Mouse (Mus musculus): ENCODE results near the gene Atg7.
"Not testable (repeated sequence)": the region's sequence is repeated elsewhere in the genome, so short reads cannot be mapped to it uniquely, and the experiment has no call there.

Atg7 gene

GRCm38 (mm10) chr6:114642601-114643528, at the start of gene Atg7:
Atg7 (plus strand) TSS chr6:114643097.
- DNase-seq, result peak; percentile 89

DNA sequence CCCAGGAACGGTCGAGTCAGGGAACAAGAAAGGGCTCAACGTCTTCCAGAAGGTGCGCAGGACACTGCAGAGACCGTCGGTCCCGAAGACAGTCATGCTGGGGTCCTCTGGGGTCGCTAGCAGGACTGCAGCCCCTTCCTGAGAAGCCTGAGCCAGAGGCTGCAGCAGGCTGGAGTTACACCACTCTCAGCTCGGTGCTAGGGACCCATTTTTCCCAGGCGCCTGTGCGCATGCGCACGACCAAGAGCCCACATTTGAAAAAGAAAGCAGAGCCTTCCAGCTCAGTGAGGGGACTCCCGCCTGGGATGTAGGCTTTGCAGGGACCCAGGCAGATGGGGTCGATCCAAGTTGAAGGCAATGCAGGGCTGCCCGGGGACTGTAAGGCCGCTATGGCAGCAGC, 28.8 kb upstream of the Atg7 start:
- DNase-seq, result peak; percentile 4

DNA sequence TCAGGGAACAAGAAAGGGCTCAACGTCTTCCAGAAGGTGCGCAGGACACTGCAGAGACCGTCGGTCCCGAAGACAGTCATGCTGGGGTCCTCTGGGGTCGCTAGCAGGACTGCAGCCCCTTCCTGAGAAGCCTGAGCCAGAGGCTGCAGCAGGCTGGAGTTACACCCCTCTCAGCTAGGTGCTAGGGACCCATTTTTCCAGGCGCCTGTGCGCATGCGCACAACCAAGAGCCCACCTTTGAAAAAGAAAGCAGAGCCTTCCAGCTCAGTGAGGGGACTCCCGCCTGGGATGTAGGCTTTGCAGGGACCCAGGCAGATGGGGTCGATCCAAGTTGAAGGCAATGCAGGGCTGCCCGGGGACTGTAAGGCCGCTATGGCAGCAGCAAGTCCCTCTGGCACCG, 9.0 kb upstream of the Atg7 start:
- not testable (repeated sequence) for DNase-seq

- no peak for DNase-seq
These were observed 819 bp downstream of the Atg7 start for GRCm38 (mm10) chr6:114643716-114644115.

DNA sequence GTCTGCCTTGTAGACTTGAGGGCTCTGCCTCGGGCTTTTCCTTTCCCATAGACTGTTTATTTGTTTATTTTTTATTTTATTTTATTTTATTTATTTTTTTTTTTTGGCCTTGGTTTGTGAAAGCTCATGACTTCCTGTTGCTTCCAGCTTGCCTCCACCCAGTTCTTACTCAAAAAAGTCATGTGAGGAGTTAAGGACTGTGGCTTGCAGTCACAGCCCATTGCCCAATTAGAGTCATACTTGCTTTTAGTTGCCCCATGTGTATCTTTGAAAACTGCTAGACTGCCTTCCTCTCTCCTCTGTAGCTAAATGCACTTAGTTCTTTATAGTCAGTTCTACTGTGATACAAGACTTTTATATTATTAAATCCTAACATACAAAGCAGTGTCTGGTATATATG, 1.6 kb downstream of the Atg7 start:
- no peak for DNase-seq

GRCm38 (mm10) chr6:114646201-114646600, 3.3 kb downstream of the Atg7 start:
- no peak for DNase-seq

DNA sequence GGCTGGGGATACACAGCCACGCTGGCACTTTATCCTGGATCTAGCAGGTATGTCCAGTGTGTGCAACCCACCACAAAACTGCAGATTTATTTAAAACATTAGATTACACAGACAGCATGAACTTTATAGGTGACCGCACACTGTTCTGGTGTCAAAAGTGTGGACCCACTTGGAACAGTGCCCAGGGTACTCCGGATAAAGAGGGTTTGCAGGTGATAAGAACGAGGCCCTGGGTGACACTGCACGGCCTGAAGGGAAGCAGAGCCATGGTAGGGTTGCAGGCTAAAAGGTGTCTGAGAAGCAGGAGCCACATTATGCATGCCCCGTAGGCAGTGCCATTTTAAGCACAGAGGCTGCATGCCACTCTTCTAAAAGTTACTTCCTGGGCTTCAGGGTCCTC, 4.1 kb downstream of the Atg7 start:
- DNase-seq, result no peak

DNA sequence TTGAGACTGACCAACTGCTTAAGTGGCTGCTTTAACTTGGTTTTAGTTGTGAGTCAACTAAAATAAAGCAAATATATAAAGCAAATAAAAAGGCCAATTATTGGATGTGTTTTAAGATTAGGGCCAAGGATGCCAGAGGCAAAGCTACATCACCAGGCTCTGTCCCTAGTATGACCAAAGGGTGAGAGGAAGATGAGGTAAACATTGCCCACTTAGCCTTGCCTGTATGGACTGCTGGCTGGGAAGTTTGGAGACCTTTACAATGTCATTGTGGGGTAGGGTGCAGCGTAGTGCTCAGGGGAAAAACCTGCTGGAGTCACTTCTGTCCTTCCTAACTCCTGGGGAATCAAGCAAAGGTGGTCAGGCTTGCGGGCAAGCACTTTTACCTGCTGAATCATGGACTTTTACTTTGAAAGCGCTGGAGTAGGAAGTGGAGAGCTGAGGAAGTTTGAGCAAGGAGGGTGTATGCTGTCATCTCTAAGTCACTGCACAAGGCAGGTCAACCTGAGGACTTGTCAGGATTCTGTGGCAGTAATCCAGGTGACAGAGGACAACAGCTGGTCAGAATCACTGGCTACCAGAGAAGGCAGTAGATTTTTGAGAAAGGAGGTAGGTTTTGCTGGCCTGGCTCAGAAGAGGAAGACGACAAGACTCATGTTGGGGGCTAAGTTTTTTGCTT, 5.6 kb downstream of the Atg7 start:
- DNase-seq, result no peak

- DNase-seq, result no peak
These were observed 9.3 kb downstream of the Atg7 start for GRCm38 (mm10) chr6:114652209-114652608.

DNA sequence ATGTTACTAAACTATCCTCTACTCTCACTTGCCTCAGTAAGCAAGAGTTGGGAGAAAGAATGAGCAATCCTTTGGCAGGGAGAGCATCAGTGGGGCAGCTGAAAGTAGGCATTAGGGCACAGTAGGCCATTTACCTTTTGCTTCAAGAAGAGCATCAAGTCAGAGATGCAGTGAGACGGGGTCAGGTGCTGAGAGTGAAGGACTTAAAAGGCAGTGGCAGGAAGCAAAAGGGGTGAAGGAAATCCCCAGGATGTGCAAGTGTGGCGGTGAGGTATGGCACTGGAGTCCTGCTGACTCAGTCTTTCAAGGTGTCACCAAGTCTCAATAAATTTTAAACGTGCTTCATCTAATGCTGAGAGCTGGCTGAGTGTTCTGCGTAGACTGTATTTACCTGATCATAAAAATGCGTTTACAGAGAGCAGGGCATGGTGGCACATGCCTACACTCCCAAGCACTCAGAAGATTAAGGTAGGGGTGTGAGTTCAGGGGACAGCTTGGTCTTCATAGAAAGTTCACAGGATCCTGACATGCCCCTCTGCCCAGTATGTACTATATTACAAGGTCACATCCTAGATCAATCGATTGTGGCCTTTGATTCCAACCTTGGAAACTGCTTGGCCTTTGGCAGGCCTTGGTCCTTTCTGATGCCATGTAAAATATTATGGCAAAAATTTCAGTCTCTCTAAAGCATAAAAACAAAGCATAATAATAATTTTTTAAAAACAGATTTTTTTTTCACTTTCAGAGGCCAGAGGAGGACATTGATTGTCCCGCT, 14.1 kb downstream of the Atg7 start:
- no peak for DNase-seq

GRCm38 (mm10) chr6:114657807-114658206, 14.9 kb downstream of the Atg7 start:
- no peak for DNase-seq

GRCm38 (mm10) chr6:114659278-114659991, 16.5 kb downstream of the Atg7 start:
- no peak for DNase-seq

GRCm38 (mm10) chr6:114659992-114660800, 17.3 kb downstream of the Atg7 start:
- DNase-seq, result no peak

- no peak for DNase-seq
These were observed 20.8 kb downstream of the Atg7 start for GRCm38 (mm10) chr6:114663707-114664106.

DNA sequence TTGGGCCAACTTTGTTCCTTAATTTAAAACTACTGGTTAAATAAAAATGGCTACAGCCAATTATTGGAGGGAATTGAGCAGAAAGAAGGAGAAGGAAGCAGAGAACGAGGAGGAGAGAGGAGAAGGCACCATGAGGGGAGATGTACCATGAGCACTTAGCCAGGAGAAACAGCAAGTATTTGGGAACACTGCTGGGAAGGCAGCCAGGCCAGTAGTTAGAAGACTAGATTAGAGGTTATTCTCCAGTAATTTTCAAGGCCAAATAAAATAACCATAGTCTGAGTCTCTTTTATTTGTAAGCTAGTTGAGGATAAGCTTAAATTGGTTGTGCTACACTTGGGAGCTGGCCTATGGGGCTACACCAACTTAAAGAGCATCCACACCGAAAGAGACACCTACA, 21.8 kb downstream of the Atg7 start:
- no peak for DNase-seq

DNA sequence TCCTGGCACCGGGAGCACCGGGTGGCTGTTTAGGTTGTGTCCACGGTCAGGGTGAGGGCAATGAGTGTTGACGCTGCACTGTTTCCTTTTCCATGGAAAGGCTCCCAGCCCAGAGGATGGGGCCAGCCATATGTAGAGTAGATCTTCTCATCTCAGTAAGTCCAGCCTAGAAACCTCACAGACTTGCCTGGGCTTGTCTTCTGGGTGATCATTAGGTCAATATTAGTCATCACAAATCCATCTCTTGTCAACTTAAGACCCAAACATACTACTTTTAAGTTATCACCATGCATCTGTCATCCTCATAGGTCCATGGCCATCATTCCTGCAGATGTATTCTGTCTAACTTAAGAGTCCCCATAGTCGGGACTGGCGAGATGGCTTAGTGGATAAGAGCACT, 24.6 kb downstream of the Atg7 start:
- no peak for DNase-seq

DNA sequence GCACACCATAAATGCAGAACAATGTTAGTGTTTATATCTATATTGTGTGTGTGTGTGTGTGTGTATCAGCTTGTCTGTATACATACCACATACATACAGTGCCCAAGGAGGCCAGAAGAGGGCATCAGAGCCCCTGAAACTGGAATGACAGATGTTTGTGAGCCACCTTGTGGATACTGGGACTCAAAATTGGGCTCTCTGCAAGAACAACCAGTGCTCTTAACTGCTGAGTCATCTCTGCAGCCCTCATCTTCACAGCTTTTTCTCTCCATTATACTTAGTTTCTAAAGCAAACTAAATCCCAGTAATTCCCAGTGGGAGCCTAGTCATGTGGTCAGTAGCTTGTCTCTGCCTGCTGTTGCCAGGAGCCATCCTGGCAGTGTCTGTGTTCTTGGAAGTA, 31.9 kb downstream of the Atg7 start:
- no peak for DNase-seq

DNA sequence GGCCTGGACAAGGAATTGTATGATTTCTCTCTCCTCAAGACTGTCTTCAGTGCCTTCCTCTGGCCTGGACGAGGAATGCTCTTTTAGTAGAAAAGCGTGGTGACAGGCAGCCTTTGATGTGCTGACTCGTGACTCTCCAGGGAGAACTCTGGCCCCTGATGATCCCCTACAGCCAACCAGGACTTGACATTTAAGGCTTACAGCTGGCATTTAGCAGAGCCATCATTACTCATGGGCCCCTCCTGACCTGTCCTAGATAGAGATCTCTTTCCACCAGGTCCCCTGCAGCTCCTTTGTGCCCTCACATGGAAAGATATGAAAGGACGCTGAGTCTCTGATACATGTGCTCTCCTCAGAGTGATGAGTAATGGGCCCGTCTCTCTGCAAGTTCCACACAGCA, 33.2 kb downstream of the Atg7 start:
- no peak for DNase-seq

DNA sequence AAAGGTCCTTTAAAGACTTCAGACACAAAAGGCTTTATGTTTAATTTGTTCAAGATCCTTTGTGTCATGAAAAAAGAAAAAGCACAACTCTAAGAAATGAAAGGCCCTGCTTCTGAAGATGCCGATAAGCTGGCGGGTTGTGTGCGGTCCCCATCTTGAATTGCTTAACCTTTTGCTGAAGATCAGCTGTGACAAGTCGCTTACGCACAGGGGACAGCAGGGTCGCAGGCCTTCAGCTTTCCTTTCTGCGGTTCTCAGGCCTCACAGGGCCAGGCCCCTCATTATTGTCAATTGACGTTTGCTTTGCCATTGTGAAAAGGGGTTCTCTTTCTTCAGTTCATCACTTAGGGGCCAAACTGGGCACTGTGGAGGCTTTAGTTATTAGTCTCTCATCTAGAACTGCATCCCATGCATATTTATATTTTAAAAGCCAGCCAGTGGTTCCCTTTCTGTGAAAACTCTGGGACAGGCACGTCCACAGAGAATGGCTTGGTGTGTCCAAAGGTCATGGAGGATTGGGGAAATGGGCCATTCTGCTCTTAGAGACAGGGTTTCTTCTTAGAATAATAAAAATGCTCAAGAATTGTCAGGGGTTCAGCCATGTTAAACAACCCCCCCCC, 39.3 kb downstream of the Atg7 start:
- DNase-seq, result no peak

DNA sequence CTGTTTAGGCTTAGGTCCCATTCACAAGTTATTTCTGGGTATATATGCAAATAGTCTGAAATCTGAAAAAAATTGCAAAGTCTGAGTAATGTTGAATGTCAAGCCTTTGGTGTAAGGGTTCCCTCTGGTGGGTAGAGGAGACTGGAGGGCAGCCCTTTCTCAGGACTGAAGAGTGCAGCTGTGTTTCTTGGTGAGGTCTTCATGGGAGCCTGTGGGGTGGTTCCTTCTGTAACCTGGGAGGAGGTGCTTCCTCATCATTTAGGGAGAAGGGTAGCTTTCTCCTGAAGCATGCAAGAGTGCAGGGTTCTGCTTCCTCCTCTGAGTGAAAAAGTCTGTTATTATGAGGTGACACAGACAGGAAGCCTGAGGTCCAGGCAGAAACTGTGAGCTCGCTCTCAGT, 40.8 kb downstream of the Atg7 start:
- no peak for DNase-seq

DNA sequence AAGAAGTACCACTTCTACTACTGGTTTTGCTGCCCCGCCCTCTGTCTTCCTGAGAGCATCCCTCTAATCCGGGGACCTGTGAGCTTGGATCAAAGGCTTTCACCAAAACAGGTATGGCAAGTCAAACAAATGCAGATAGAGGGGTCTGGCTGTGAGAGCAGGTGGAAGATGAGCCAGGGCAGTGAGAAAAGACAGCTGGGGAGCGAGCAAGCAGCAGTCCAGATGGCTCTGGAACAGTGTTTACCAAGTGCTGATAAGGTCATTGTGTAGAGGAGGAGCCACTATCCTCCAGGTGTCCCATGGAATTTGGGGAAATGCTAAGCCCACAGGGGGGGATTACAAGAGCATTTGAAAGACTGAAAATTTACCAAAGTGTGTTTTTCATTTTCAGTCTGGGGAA, 41.5 kb downstream of the Atg7 start:
- DNase-seq, result no peak

DNA sequence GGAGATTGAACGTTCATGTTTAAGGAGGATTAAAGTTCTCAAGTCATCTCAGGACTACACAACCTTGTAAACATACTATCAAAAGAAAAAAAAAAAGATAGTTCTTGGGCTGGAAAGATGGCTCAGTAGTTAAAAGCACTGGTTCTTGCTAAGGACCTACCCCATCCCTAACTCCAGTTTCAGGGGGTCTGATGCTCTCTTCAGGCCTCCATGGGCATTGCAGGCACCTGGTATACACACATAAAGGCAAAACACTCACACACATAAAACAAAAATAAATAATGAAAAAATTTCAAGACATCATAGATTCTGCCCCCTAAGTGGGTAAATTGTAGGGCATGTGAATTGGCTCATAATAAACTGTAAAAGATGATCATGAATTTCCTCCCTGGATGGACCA, 42.5 kb downstream of the Atg7 start:
- DNase-seq, result no peak

Data from cerebellum, adult 9-10 months (tissue).